Comparison of ENCODE assay signal across 10 mouse cellular contexts in the genomic region with DNA sequence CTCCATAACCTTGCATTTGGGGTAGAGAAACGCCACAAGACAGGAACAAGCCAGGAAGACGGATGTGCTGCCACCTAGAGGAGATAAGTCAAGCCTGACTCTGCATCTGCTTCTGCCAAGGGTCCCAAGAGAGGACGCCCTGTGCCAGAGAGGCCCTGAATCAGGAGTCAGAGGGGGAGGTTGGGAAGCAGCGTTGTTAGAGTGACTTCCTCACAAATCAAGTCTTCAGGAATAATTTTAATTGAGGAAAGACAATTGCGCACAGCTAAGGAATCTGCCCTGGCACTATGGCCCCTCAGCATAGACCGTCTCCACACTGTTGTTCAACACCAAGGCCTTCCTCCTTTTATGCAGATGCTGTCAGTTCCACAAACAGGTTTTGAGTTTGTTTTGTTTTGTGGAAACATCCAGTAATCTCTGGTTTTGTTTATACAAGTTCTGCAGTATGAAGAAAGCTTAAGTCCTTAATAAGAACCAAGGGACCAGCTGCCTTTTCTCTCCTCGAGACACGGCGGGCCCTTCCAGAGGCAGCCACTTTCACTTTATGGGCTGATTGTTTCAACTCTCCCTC.
DNase-seq lines count a peak whose midpoint lies in the region; ATAC-seq and TF ChIP-seq lines count a peak whose summit lies in the region.
"Had no signal": no experiment of that assay in that cellular context is flagged by ENCODE, and none has a peak within 500 bp of the region (broad histone marks: within the 10 kb centered on the region; RNA-seq: fewer than 3 reads in every experiment).

No protein-coding gene starts in this region.

- H3K27me3 ChIP-seq in forebrain, embryonic 13.5 days = no peaks in the 10 kb centered on the region
- no peaks in the 10 kb centered on the region for H3K27me3 ChIP-seq in intestine, embryonic 14.5 days (replicated peaks; ENCODE audit: control insufficient read depth, insufficient read depth, low read length)
- no peaks in the 10 kb centered on the region for H3K27me3 ChIP-seq in limb, embryonic 11.5 days (ENCODE audit: control insufficient read depth, insufficient read depth, low read length)
- H3K27me3 ChIP-seq: embryonic facial prominence, embryonic 12.5 days had no signal

- 0 out of 2 replicates have a peak, but pooled peaks have one; percentile 48 for ATAC-seq in forebrain, embryonic 13.5 days
- no peak for ATAC-seq in intestine, embryonic 14.5 days (replicated peaks; ENCODE audit: low FRiP score, low TSS enrichment, low read depth)
- no peak for ATAC-seq in limb, embryonic 11.5 days (ENCODE audit: insufficient number of reproducible peaks, low FRiP score, low TSS enrichment, low read depth)

- no peak overlapping the region for H3K9ac ChIP-seq in forebrain, embryonic 13.5 days
- H3K9ac ChIP-seq in intestine, embryonic 14.5 days (ENCODE audit: low read length) = no peak overlapping the region
- H3K9ac ChIP-seq in limb, embryonic 11.5 days (ENCODE audit: low read length) = no peak overlapping the region
- H3K9ac ChIP-seq: embryonic facial prominence, embryonic 12.5 days had no signal

- H3K36me3 ChIP-seq in forebrain, embryonic 13.5 days (ENCODE audit: poor library complexity, severe bottlenecking) = no peaks in the 10 kb centered on the region
- H3K36me3 ChIP-seq in intestine, embryonic 14.5 days (ENCODE audit: control insufficient read depth, insufficient read depth, low read length) = no peaks in the 10 kb centered on the region
- no peaks in the 10 kb centered on the region for H3K36me3 ChIP-seq in limb, embryonic 11.5 days (ENCODE audit: control insufficient read depth, insufficient read depth, low read length)
- H3K36me3 ChIP-seq: embryonic facial prominence, embryonic 12.5 days had no signal

- H3K4me3 ChIP-seq in left cerebral cortex, adult 2 months = no peak overlapping the region
- no peak overlapping the region for H3K4me3 ChIP-seq in forebrain, embryonic 13.5 days
- no peak overlapping the region for H3K4me3 ChIP-seq in intestine, embryonic 14.5 days (ENCODE audit: low read depth, low read length)
- no peak overlapping the region for H3K4me3 ChIP-seq in limb, embryonic 11.5 days (ENCODE audit: low read depth, low read length)
- H3K4me3 ChIP-seq: embryonic facial prominence, embryonic 12.5 days had no signal

- peak in 1 of 2 experiments; percentile 14 for DNase-seq in left cerebral cortex, adult 2 months (ENCODE audit: extremely low spot score in 1 of 2, low spot score in 2 of 2)
- no peak for DNase-seq in left cerebral cortex, adult 11 months (ENCODE audit: low spot score)
- peak; percentile 75 for DNase-seq in adrenal gland, postnatal 14 days
- DNase-seq in intestine, embryonic 14.5 days (ENCODE audit: low spot score) = peak; percentile 60
- peak; percentile 48 for DNase-seq in limb, embryonic 11.5 days (ENCODE audit: low spot score)
- DNase-seq in ovary, postnatal 14 days (ENCODE audit: low spot score) = peak; percentile 43
- peak; percentile 41 for DNase-seq in urinary bladder, postnatal 25 days (ENCODE audit: low spot score)

- H3K4me1 ChIP-seq in forebrain, embryonic 13.5 days = no peaks in the 10 kb centered on the region
- no peaks in the 10 kb centered on the region for H3K4me1 ChIP-seq in intestine, embryonic 14.5 days (replicated peaks; ENCODE audit: control insufficient read depth, insufficient read depth, low read length)
- no peaks in the 10 kb centered on the region for H3K4me1 ChIP-seq in limb, embryonic 11.5 days (ENCODE audit: control insufficient read depth, insufficient read depth, low read length)
- H3K4me1 ChIP-seq: embryonic facial prominence, embryonic 12.5 days had no signal

- H3K27ac ChIP-seq in left cerebral cortex, adult 2 months = no peak overlapping the region
- no peak overlapping the region for H3K27ac ChIP-seq in forebrain, embryonic 13.5 days
- no peak overlapping the region; the same call in 1 of the 2 replicates for H3K27ac ChIP-seq in intestine, embryonic 14.5 days (ENCODE audit: low read depth)
- no peak overlapping the region for H3K27ac ChIP-seq in limb, embryonic 11.5 days (replicated peaks; ENCODE audit: low read depth, low read length)
- H3K27ac ChIP-seq: embryonic facial prominence, embryonic 12.5 days; macrophage had no signal

- peak; percentile 68 for TF ChIP-seq CTCF in left cerebral cortex, adult 2 months (IDR thresholded peaks at IDR 0.05)

- whole genome bisulfite sequencing in forebrain, embryonic 13.5 days = 59% methylated on average over 9 of the region's 9 CpGs
- 47% methylated on average over 9 of the region's 9 CpGs for WGBS in intestine, embryonic 14.5 days
- WGBS in limb, embryonic 11.5 days = 52% methylated on average over 9 of the region's 9 CpGs

- no peaks in the 10 kb centered on the region for H3K9me3 ChIP-seq in forebrain, embryonic 13.5 days (replicated peaks)
- no peaks in the 10 kb centered on the region for H3K9me3 ChIP-seq in intestine, embryonic 14.5 days (ENCODE audit: control insufficient read depth, low read length)
- H3K9me3 ChIP-seq in limb, embryonic 11.5 days (ENCODE audit: control insufficient read depth, low read length) = no peaks in the 10 kb centered on the region
- H3K9me3 ChIP-seq: embryonic facial prominence, embryonic 12.5 days had no signal

- H3K4me2 ChIP-seq in forebrain, embryonic 13.5 days = no peak overlapping the region
- H3K4me2 ChIP-seq in intestine, embryonic 14.5 days (ENCODE audit: low read length) = no peak overlapping the region
- no peak overlapping the region for H3K4me2 ChIP-seq in limb, embryonic 11.5 days (ENCODE audit: low read depth, severe bottlenecking)
- H3K4me2 ChIP-seq: embryonic facial prominence, embryonic 12.5 days had no signal

- intact Hi-C loops in left cerebral cortex, adult 2 months (cut with DNase I) = loop anchor here (2.0 to 5.0 kb wide), 2 partner anchors 375 to 430 kb away; no protein-coding TSS in a partner anchor
